Mouse (Mus musculus) embryonic fibroblast, embryonic 13.5 days (primary cell): ENCODE measurements around the gene Sowaha.

Experiments used
- CTCF ChIP-seq: IDR thresholded peaks from 2 replicates; pipeline ENCODE4 v1.5.1; 2011; ENCODE audit warnings: mild to moderate bottlenecking, control low read depth, low read length, moderate library complexity, borderline replicate concordance; ENCODE audit not compliant: insufficient read depth
- POLR2A ChIP-seq: IDR thresholded peaks from 2 replicates; pipeline ENCODE4 v1.6.1; 2011; ENCODE audit warnings: low read depth, mild to moderate bottlenecking, control low read depth, low read length, moderate library complexity

- TF ChIP-seq CTCF = no peak
- TF ChIP-seq POLR2A = no peak
Observed at GRCm38 (mm10) chr11:53472709-53473108, 7.4 kb downstream of the Sowaha start.
